Mouse (Mus musculus) adrenal gland, postnatal 25 days (tissue): ENCODE results near the gene Mymx. TPM values are rescaled to one million over a fixed set of nuclear protein-coding genes. Genes with fewer than 3 reads are reported as not detected.
"Not testable (repeated sequence)": the region's sequence is repeated elsewhere in the genome, so short reads cannot be mapped to it uniquely, and the experiment has no call there.

ENCODE experiments used
- DNase-seq: peaks from one replicate; pipeline ENCODE4 v3.0.0; 2021; ENCODE audit warnings: mixed read lengths
- long read RNA-seq: library from polyadenylated mRNA; stranded (forward); transcript quantifications from one replicate; pipeline ENCODE4 v2.0.0, GENCODE M21; 2021
- total RNA-seq: library from RNA; stranded (reverse); gene quantifications from 2 replicates; pipeline ENCODE4 v1.2.3, GENCODE M21; 2021

Mymx gene
- not detected in 2 replicates for total RNA-seq
- long read RNA-seq: 0 reads

DNA sequence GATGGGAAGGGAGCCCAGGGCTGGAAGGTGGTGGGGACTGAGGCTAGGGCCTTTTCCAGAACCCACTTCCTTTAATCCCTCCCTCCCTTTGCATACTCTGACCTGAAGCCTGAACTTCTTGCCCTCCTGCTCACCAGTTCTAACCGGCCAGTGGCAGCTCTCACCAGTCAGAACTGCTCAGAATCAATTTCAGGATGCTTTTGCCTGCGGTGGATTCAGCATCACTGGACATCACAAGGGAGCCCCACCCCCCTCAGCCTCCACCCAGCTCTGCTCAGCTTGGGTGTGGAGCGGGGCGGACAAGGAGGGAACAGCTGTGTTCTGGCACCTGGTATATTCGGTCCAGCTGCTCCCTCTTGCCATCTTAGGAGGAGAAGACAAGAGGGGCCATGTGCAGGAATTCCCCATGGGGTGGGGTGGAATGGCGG, at the start of gene Mymx:
Mymx (minus strand) TSS at position 226 of the 428 bp plus-strand sequence.
- no peak for DNase-seq

DNA sequence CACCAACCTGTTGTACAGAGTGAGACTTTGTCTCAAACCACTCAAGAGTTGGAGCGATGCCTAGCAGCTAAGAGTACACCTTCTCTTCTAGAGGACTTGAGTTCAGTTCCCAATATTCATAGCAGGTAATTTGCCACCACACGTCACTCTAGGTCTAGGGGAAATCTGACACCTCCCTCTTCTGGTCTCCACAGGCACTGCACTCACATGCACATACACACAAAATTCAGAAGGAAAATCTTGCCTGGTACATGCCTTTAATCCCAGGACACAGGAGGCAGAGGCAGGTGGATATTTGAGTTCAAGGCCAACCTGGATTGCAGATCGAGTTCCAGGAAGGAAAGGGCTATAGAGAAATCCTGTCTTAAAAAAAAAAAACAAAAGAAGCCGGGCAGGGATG, 42.3 kb upstream of the Mymx start:
- no peak for DNase-seq

DNA sequence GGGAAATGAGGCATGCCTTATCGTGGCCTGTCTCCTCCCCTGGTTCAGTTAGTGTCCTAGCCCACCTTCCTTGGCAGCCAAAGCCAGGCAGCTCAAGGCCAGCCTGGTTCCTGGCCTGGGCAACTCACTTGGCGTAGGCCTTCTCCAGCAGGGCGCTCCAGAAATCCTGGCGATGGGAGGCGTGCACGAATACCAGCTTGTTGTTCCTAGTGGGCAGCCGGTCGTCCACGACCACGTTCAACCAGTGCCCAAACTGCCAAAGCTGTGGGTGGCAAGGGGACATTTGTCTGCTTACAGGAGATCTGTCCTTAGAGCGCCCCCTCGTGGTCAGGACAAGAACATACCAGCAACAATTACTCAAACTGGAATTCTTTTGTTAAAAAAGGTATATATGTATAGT, 40.8 kb upstream of the Mymx start:
- peak; percentile 76 for DNase-seq

DNA sequence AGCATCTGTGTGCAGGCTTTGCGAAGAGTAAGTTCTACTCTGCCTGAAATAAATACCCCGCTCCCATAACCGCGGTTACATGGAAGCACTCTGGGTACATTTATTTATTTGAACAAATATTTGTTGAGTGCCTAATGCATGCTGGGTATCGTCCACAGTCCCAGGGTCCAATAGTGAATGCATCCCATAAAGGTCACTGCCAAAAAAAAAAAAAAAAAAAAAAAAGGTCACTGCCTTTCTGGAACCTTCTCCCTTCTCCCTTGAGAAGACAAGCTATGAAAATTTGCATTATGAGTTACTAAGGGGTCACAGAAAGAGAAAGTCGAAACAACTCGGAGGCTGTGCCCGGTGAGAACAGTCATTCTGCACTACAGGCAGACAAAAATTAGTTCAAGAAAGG, 40.1 kb upstream of the Mymx start:
- DNase-seq: no peak

DNA sequence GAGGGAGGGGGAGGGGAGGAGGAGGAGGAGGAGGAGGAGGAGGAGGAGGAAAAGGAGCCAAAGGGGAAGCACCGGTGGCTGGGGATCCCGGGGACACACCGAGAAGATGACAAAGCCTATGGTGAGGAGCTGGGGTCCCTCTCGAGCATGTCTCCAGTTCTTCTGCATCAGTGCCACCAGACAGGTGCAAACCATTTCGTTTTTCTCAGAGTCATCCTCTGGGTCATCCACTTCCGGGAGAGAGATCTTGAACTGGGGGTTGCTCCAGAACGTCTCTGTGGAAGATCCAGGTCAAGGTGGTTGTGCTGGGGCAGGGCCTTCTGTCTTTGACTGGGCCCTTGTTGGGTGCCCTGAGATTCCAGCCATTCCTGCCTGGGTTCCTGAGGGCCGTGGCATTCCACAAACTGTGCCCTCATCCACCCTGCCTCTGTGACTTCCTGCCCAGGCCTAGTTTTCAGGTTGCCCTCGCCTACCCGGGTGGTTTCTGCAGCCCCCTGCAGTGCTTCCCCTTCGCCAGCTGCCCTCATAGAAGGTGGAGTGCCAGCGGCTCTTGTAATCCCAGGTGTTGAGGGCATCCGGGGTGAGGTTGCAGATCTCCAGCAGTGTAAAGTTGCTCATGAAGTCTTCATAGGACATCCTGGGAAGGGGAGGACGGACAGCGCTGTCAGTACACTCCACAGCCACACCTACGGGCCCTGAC, 36.8 kb upstream of the Mymx start:
- DNase-seq: no peak

DNA sequence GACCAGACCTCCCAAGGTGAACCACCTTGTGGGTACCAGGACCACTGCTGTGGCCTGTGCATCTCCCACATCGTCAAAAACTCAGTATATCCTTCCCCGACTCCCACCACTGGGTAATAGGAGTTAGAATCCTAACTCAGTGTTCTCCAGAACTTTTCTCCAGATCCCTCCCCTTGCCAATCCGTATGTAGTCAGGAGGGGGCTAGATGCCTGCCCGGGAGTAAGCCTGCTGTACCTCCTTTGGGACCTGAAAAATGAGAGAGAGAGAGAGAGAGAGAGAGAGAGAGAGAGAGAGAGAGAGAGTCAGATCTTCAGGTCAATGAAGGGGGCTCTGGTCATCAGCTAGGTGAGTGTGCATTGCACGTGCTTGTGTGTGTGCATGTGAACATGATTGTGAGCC, 32.1 kb upstream of the Mymx start:
- DNase-seq: no peak

DNA sequence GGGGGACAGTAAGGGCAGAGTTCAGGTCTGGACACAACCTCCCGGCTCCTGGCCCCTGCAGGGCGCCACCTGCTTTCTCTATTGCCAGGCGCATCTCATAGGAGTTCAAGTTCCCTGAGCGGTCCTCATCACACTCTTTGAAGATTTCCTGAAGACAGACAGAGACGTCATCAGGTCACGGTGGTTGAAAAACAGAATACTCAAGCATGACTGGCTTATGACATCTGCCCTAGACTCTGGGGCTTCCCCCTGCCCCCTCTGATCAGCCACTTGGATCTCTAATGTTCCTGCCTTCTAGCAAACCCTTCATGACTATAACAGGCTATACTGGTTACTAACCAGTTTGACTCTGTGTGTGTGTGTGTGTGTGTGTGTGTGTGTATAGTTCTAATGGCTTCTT, 30.0 kb upstream of the Mymx start:
- DNase-seq: no peak

DNA sequence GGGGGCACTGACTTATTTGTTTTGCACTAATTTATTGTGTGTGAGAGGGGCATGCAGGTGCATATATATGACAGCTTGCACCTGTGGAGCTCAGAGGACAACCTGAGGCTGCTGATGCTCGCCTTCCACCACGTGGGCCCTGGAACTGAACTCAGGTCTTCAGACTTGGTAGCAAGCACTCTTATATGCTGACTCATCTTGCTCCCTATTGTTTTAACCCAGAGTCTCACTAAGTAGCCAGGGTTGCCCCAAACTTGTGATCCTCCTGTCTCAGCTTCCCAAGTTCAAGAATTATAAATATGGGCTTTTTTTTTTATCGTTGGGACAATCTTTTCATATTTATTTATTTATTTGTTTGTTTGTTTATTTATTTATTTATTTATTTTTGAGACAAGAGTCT, 29.1 kb upstream of the Mymx start:
- no peak for DNase-seq

DNA sequence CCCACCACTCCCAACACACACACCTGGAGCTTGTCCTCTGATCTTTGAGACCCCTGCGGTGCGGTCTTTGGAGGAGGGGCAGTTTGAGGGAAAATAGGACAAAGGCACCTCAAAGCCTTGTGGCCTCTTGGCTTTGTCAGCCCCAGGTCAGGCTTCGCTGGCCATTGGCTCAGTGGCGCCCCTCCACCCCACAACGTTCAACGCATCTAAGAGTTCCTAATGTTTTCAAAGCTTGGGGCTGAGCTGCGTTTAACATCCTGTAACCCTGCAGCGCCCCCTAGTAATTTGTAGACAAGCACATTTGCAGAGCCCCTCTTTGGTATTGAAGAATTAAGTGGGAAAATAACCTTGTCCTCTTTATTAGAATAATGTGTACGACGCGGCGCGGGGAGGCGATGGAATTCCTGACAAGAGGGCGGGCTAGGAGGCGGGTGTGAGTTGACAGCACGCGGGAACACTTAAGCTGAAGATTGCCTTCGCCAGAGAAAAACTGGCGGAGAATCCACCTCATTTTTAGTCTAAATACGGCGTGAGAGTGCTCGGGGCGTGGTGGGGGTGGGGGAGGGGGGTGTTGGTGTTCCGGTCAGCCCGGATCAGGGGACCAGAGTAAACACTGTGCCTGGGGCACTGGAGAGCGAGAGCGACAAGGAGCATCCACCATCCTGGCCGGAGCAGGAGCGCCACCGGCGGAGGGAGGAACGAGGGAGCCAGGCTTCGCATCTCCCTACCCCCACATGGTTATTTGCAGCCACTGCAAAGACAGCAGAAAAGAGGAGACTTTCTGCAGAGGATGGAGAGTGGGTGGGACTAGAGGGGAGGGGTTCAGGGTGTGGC, 28.2 kb upstream of the Mymx start:
- peak; percentile 59 for DNase-seq

DNA sequence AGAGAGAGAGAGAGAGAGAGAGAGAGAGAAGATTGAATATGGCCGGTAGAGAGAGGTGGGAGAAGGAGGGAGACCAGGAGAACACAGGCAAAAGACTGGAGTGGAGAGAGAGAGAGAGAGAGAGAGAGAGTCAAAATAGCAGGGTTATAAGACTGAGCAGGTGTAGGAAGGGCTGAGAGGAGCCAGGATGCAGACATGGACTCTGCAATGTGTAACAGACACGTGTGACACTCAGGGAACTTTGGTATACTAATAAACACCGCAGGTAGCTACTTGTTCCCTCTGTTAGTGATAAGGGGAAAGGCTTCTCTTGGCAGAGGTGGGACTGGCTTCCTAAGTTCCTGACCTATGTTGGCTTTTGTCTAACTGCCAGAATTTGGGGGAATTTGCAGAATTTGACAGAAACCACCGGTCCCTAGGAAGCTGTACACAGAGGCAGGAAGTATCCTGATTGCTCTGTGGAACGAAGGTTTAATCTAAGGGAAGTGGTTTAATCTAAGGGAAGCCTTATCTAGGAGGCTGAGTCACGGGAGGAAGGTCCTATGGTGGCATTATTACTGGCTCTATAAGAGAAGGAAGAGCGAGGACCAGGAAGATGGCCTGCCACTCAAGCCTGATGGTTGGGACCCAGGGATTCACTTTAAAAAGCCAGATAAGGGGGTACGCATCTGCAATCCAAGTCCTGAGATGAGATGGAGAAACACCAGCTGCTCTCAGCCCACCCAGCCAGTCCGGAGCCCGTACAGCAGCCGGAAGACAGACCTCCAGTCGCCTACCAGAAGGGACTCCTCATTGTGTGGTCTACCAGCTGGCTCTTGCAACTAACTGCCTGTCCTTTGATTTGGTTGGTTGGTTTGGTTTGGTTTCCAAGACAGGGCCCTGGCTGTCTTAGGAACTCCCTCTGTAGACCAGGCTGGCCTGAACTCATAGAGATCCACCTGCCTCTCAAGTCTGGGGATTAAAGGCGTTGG, 27.3 kb upstream of the Mymx start:
- no peak for DNase-seq

DNA sequence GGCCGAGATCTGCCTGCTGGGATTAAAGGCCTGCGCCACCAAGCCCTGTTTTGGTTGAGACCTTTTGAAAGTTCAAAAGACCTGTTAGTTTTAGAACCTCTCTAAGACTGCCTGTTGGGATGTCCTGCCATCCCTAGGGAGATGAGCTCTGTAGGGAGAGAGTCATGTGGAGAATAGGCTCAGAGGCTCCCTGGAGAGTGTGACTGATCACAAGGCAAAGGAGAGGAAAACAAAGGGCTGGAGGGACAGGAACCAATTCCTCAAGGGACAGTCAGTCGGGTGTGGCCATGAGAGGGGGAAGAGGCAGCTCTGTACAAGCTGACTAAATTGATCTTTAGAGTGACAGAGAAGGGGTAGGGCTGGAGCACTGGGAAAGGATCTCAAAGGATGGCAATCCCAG, 26.3 kb upstream of the Mymx start:
- DNase-seq: no peak

DNA sequence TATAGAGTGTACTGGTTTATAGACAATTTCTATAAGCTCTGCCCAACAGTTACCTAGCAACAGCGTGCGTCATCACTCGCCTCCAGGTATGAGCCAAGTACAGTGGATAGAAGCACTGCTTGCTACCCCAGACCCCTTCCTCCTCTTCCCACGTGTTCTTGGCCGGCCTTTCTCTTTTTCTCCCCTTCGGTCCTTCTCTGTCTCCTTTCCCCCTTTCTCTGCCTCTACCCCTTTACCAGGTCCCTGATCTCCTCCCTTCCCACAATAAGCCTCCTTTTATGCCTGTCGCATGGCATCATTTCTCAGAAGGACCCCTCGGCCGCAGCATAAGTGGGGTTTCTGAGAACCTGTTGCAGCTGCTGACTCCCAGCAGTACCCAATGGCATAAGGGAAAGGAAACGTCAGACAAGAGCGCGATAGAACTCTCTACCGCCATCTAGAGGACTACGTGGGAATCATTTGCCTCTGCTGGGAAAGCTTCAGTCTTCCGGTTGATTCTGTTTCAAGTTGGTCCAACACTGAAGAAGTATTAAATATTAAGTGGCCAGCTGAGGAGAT, 24.8 kb upstream of the Mymx start:
- peak; percentile 32 for DNase-seq

DNA sequence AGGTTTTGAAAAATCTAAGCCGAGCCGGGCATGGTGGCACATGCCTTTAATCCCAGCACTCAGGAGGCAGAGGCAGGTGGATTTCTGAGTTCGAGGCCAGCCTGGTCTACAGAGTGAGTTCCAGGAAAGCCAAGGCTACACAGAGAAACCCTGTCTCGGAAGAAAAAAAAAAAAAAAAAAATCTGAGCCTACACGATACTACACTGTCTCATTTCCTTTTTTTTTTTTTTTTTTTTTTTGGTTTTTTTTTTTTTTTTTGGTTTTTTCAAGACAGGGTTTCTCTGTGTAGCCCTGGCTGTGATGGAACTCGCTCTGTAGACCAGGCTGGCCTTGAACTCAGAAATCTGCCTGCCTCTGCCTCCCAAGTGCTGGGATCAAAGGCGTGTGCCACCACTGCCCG, 21.5 kb upstream of the Mymx start:
- DNase-seq: not testable (repeated sequence)

DNA sequence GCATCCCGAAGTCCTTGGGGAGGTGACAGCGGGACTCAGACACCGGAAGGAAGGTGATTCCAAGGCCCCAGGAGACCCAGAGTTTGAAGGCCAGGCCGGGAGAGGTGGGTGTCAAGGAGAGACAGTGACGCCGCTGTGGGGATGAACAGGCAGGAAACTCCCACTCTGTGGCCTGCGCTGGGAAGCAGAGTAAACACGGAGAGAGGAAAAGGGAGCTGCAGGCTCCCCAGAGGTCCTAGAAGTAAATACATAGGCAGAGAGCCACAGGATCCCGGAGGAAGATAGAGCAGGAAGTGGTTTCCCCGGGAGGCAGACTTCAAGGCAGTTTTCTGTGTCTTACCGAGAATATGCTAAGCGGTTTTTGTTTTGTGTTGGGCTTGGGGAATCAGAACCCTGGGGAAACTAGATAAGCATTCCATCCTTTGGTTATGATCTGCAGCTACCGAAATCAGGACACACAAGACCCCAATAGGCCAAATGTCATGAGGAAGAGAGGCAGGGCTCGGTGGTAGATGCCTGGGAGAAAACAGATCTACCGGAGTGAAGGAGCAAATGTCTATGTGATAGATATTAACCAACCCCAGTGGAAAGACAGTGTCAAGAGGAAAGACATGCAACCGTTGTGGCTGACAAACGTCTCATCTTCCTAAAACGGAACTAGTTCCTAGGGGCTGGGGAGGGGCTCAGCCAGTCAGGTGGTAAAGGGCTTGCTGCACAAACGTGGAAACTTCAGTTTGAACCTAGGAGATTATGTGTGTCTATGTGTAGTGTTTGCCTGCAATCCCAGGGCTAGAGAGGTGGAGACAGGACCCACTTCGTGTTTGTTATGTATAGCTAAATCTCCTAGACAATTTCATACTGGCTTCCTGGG, 17.7 kb upstream of the Mymx start:
- DNase-seq: peak; percentile 35

DNA sequence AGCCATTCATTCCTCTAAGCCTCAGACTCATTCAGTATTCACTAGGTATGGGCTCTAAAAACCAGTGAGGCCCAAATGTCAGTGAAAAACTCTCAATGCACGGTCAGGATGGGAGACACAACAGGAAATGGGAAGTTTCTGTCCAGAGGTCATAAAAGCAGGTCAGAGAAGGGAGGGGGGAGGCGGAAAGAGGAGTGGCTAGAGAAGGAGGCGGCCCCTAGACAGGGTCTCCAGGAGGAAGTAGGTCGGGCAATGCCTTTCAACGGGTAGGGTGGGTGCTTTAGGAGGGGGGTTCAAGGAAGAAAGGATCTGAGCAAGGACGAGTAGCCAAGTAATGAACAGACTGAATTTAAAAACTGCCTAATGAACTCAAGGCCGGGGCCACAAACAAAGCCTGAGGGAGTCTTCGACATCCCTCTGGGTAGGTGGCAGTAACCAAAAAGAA, 17.1 kb upstream of the Mymx start:
- no peak for DNase-seq

DNA sequence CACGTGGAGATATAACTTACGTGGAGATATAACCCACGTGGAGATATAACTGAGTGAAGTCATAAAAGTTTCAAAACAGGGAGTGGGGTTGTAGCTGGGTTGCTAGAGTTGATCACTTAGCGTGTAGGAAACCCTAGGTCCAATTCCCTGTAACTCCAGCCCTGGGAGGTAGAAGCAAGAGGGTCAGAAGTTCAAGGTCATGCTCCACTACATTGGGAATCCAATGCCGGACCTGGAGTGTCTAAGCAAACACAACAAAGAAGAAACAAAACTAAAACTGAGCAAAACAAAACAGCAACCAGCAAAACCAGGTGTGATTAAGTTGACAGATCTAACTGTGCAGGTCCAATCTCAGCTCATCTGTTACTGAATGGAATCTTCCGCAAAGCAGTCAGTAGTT, 15.8 kb upstream of the Mymx start:
- no peak for DNase-seq

DNA sequence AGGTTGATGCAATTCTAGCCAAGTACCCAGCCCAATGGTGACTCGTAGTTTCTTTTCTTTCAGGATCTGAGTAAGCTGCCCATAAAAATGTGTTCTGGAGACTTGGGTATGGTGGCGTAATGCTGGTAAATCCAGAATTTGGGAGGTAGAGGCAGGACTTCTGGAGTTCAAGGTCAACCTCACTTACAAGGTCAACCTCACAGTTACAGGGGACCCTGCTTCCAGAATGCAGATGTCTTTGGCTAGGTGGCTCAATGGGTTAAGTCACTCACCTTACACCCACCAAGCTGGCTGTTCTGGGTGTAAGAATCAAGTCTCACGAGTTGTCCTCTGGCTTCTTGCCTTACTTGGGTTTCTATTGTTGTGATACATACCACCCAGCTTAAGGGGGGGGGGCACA, 14.8 kb upstream of the Mymx start:
- DNase-seq: no peak

DNA sequence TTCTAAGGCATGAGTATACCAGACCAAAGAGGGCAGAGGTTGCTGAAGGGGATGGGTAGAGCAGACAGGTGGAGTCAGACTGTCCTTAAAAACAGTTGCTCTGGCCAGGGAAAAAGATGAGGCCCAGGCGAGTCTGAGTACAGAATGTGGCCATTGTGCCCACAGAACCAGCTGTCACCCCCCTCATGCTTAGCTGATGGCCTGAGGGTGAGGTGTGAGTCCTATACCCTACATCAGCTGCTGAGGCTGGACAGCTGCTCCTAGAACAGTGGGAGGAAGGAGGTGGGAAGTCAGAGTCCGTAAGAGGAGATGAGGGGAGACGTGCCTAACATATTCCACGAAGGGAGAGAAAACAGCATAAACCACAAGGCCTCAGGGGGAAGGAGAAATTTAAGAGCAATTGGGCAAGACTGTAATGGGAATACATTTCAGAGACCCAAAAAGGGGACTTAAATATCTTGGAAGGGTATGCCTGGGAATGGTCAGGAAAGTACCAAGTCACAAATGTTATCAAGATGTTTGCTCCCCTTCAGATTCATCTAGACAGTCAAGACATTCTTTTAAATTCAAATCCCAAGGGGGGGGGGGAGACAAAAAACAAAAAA, 14.2 kb upstream of the Mymx start:
- DNase-seq: no peak

DNA sequence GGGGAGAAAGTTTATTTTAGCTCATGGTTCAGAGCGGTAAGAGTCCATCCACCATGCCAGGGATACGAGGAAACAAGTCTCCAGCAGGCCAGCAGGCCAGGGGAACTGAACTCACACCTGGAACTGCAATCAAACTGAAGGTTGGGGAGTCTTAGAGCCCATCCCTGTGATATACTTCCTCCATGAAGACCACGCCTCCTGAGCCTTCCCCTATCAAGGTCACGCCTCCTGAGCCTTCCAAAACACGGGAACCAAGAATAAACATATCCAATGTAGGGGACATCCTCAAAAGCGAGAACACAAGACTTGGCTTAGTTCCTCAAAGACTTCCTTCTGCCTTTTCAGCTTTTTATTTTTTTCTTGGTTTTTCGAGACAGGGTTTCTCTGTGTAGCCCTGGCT, 11.0 kb upstream of the Mymx start:
- DNase-seq: no peak

DNA sequence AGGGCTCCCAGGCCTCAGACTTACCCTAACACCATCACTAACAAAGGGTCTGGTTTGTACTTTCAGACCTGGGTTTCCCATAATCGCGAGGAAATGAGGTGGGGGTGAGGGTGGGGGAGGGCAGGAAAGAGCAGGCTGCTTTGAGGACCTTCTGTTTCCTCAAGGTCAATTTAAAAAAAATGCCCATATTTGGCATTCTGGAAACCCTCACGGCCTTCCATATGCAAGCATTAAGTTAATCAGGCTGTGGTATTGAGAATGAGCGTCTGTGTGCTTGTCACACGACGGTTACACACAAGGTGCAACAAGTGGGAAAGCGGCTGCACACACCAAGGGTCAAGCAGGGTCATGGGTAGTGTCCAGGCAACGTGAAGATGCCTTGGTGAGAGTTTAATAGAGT, 10.1 kb upstream of the Mymx start:
- no peak for DNase-seq
